Mouse (Mus musculus) liver, embryonic 16.5 days (tissue): ENCODE measurements around the gene Snrpc. TPM values are rescaled to one million over a fixed set of nuclear protein-coding genes. Genes with fewer than 3 reads are reported as not detected.
A peak's percentile ranks its signal among the peaks of the same experiment; 100 is the strongest.

Experiments
- ATAC-seq: fragments of 200-750 bp; cut with Nextera tagmentation; 2 replicates; pipeline ENCODE4 v1.8.0; 2017; ENCODE audit warnings: low read depth, mild to moderate bottlenecking, moderate number of reproducible peaks, moderate library complexity
- H3K27ac ChIP-seq: fragments of 300-500 bp; sonication (generic); 2 replicates; pipeline ENCODE4 v1.5.1; 2014; ENCODE audit warnings: mild to moderate bottlenecking, low read length
- H3K27me3 ChIP-seq: fragments of 300-500 bp; sonication (generic); 2 replicates; pipeline ENCODE4 v1.6.1; 2014; ENCODE audit warnings: low read depth, low read length, mixed read lengths; ENCODE audit not compliant: control insufficient read depth, insufficient read depth
- H3K36me3 ChIP-seq: fragments of 300-500 bp; sonication (generic); 2 replicates; pipeline ENCODE4 v1.6.1; 2014; ENCODE audit warnings: mild to moderate bottlenecking; ENCODE audit not compliant: control insufficient read depth, insufficient read depth
- H3K4me1 ChIP-seq: fragments of 300-500 bp; sonication (generic); 2 replicates; pipeline ENCODE4 v1.6.1; 2014; ENCODE audit warnings: low read depth, low read length, mixed read lengths; ENCODE audit not compliant: control insufficient read depth
- H3K4me2 ChIP-seq: fragments of 300-500 bp; sonication (generic); 2 replicates; pipeline ENCODE4 v1.6.1; 2014; ENCODE audit warnings: low read depth, low read length, mixed read lengths
- H3K4me3 ChIP-seq: fragments of 300-500 bp; sonication (generic); 2 replicates; pipeline ENCODE4 v1.5.1; 2014; ENCODE audit warnings: low read depth, mild to moderate bottlenecking, low read length
- H3K9ac ChIP-seq: fragments of 300-500 bp; sonication (generic); 2 replicates; pipeline ENCODE4 v1.6.1; 2014; ENCODE audit warnings: low read depth, low read length
- H3K9me3 ChIP-seq: fragments of 300-500 bp; sonication (generic); replicated peaks from 2 replicates; pipeline ENCODE4 v1.6.1; 2016; ENCODE audit warnings: low read length; ENCODE audit not compliant: control insufficient read depth
- WGBS: fragments of 180-500 bp; shearing (Covaris S2); extraction: QIAGEN DNeasy Blood & Tissue Kit; methylation state at CpG from one replicate; pipeline ENCODE4 v1.1.7; 2014; ENCODE audit not compliant: insufficient replicate concordance; 5-methylcytosine and 5-hydroxymethylcytosine counted together
- polyA plus RNA-seq: library from polyadenylated mRNA; unstranded; fragments of >200 nt; fragmentation: Nextera tagmentation; extraction: Ambion mirVana; gene quantifications from 2 replicates; pipeline ENCODE4 v1.2.1, GENCODE M21; 2015

The Snrpc gene
- polyA plus RNA-seq, 1 experiment from 2014 or later, result 105 TPM

GRCm38 (mm10) chr17:27851076-27851475, 13.1 kb downstream of the Snrpc start:
- no peak overlapping the region for H3K4me2 ChIP-seq
- WGBS, result 38% methylated on average over 3 of the region's 3 CpGs
- no peak overlapping the region for H3K9ac ChIP-seq
- H3K36me3 ChIP-seq, result peaks cover 40% of the 10 kb centered on the region
- H3K27me3 ChIP-seq, result no peaks in the 10 kb centered on the region
- H3K4me1 ChIP-seq, result peaks cover 4% of the 10 kb centered on the region
- H3K27ac ChIP-seq, result no peak overlapping the region
- no peaks in the 10 kb centered on the region for H3K9me3 ChIP-seq
- no peak for ATAC-seq
- no peak overlapping the region for H3K4me3 ChIP-seq

- Histone ChIP-seq H3K36me3 (peaks cover 16% of the 10 kb centered on the region), H3K4me1 (peaks cover 34% of the 10 kb centered on the region), H3K4me3 (peak within 1 kb of the TSS; percentile 92), H3K27ac (peak within 1 kb of the TSS; percentile 90), H3K9me3 (no peaks in the 10 kb centered on the region), H3K9ac (peak within 1 kb of the TSS; percentile 90), H3K4me2 (peak within 1 kb of the TSS; percentile 97), H3K27me3 (no peaks in the 10 kb centered on the region)
- WGBS, result under 1% methylated on average over 54 of the region's 54 CpGs
- peak; percentile 82 for ATAC-seq
Measured at GRCm38 (mm10) chr17:27856265-27856797, 18.4 kb downstream of the Snrpc start, which contains the start of gene Uhrf1bp1. Gene Uhrf1bp1, plus strand, starts transcription at chr17:27856441.

- no peaks in the 10 kb centered on the region for H3K27me3 ChIP-seq
- peaks cover 16% of the 10 kb centered on the region for H3K36me3 ChIP-seq
- ATAC-seq, result peak; percentile 59
- H3K9ac ChIP-seq, result peak overlapping the region; percentile 90
- H3K9me3 ChIP-seq, result no peaks in the 10 kb centered on the region
- H3K4me2 ChIP-seq, result peak overlapping the region; percentile 97
- H3K4me3 ChIP-seq, result peak overlapping the region; percentile 92
- peaks cover 34% of the 10 kb centered on the region for H3K4me1 ChIP-seq
- peak overlapping the region; percentile 90 for H3K27ac ChIP-seq
- WGBS, result under 1% methylated on average over 52 of the region's 52 CpGs
Measured at GRCm38 (mm10) chr17:27856798-27857648, 19.1 kb downstream of the Snrpc start.

GRCm38 (mm10) chr17:27857649-27858475, 19.9 kb downstream of the Snrpc start:
- no peaks in the 10 kb centered on the region for H3K27me3 ChIP-seq
- ATAC-seq, result peak; percentile 20; the same call in 1 of the 2 replicates
- peaks cover 8% of the 10 kb centered on the region; the same call in 1 of the 2 replicates for H3K36me3 ChIP-seq
- WGBS, result 15% methylated on average over 11 of the region's 11 CpGs
- H3K4me1 ChIP-seq, result peaks cover 34% of the 10 kb centered on the region
- no peaks in the 10 kb centered on the region for H3K9me3 ChIP-seq
- H3K4me3 ChIP-seq, result peak overlapping the region; percentile 92
- H3K27ac ChIP-seq, result peak overlapping the region; percentile 90
- peak overlapping the region; percentile 97 for H3K4me2 ChIP-seq
- peak overlapping the region; percentile 90 for H3K9ac ChIP-seq

GRCm38 (mm10) chr17:27859131-27859530, 21.2 kb downstream of the Snrpc start:
- Histone ChIP-seq H3K36me3 (peaks cover 3% of the 10 kb centered on the region; the same call in 1 of the 2 replicates), H3K9ac (peak overlapping the region; percentile 1; the same call in 1 of the 2 replicates), H3K4me3 (no peak overlapping the region; the same call in 1 of the 2 replicates), H3K4me1 (peaks cover 34% of the 10 kb centered on the region), H3K9me3 (no peaks in the 10 kb centered on the region), H3K4me2 (peak overlapping the region; percentile 97), H3K27ac (peak overlapping the region; percentile 38; the same call in 1 of the 2 replicates), H3K27me3 (no peaks in the 10 kb centered on the region)
- 10% methylated on average over 2 of the region's 2 CpGs for WGBS
- peak; percentile 59 for ATAC-seq

- no peaks in the 10 kb centered on the region; the same call in 1 of the 2 replicates for H3K4me1 ChIP-seq
- no peak overlapping the region for H3K27ac ChIP-seq
- H3K4me3 ChIP-seq, result no peak overlapping the region
- ATAC-seq, result no peak
- H3K36me3 ChIP-seq, result no peaks in the 10 kb centered on the region
- H3K9ac ChIP-seq, result no peak overlapping the region
- no peaks in the 10 kb centered on the region for H3K27me3 ChIP-seq
- no peak overlapping the region for H3K4me2 ChIP-seq
- no peaks in the 10 kb centered on the region for H3K9me3 ChIP-seq
- WGBS, result 62% methylated on average over 2 of the region's 2 CpGs
Measured at GRCm38 (mm10) chr17:27865461-27865860, 27.5 kb downstream of the Snrpc start.

GRCm38 (mm10) chr17:27866737-27867136, 28.8 kb downstream of the Snrpc start:
- Histone ChIP-seq H3K4me3 (no peak overlapping the region), H3K4me1 (no peaks in the 10 kb centered on the region; the same call in 1 of the 2 replicates), H3K9me3 (no peaks in the 10 kb centered on the region), H3K27me3 (no peaks in the 10 kb centered on the region), H3K9ac (no peak overlapping the region), H3K4me2 (no peak overlapping the region), H3K36me3 (no peaks in the 10 kb centered on the region), H3K27ac (no peak overlapping the region)
- no peak for ATAC-seq
- WGBS, result 75% methylated on average over 4 of the region's 4 CpGs

GRCm38 (mm10) chr17:27871851-27872250, 33.9 kb downstream of the Snrpc start:
- no peak for ATAC-seq
- H3K9me3 ChIP-seq, result no peaks in the 10 kb centered on the region
- H3K27me3 ChIP-seq, result no peaks in the 10 kb centered on the region
- no peak overlapping the region for H3K4me2 ChIP-seq
- no peak overlapping the region for H3K9ac ChIP-seq
- peaks cover 18% of the 10 kb centered on the region for H3K4me1 ChIP-seq
- WGBS, result 76% methylated on average over 3 of the region's 3 CpGs
- no peak overlapping the region for H3K4me3 ChIP-seq
- H3K36me3 ChIP-seq, result no peaks in the 10 kb centered on the region
- H3K27ac ChIP-seq, result no peak overlapping the region
